Mouse (Mus musculus) hindbrain, embryonic 11.5 days (tissue): Measurements from ENCODE around the gene Igtp. TPM values are rescaled to one million over a fixed set of nuclear protein-coding genes. Genes with fewer than 3 reads are reported as not detected.
"Not testable (repeated sequence)": the region's sequence is repeated elsewhere in the genome, so short reads cannot be mapped to it uniquely, and the experiment has no call there.

Experiments
- ATAC-seq: fragments of 200-750 bp; cut with Nextera tagmentation; 2 replicates; pipeline ENCODE4 v1.8.0; 2017; ENCODE audit warnings: mild to moderate bottlenecking, moderate TSS enrichment, moderate library complexity; ENCODE audit not compliant: low FRiP score
- DNase-seq: peaks from one replicate; pipeline ENCODE4 v3.0.0-alpha.2; 2015; ENCODE audit warnings: low spot score
- H3K27ac ChIP-seq: fragments of 300-500 bp; sonication (generic); 2 replicates; pipeline ENCODE4 v1.5.1; 2014; ENCODE audit warnings: mild to moderate bottlenecking, low read depth, low read length
- H3K27me3 ChIP-seq: fragments of 300-500 bp; sonication (generic); 2 replicates; pipeline ENCODE4 v1.6.1; 2014; ENCODE audit warnings: mild to moderate bottlenecking, low read length, moderate library complexity, mixed read lengths; ENCODE audit not compliant: control insufficient read depth, insufficient read depth
- H3K36me3 ChIP-seq: fragments of 300-500 bp; sonication (generic); 2 replicates; pipeline ENCODE4 v1.6.1; 2014; ENCODE audit warnings: mild to moderate bottlenecking, low read length, moderate library complexity, mixed read lengths; ENCODE audit not compliant: control insufficient read depth, insufficient read depth
- H3K4me1 ChIP-seq: fragments of 300-500 bp; sonication (generic); replicated peaks from 2 replicates; pipeline ENCODE4 v1.6.1; 2014; ENCODE audit warnings: low read length, mixed read lengths; ENCODE audit not compliant: control insufficient read depth, insufficient read depth
- H3K4me2 ChIP-seq: fragments of 300-500 bp; sonication (generic); replicated peaks from 2 replicates; pipeline ENCODE4 v1.6.1; 2014; ENCODE audit warnings: mild to moderate bottlenecking, low read depth, low read length
- H3K4me3 ChIP-seq: fragments of 300-500 bp; sonication (generic); 2 replicates; pipeline ENCODE4 v1.5.1; 2014; ENCODE audit warnings: low read depth, low read length
- H3K9ac ChIP-seq: fragments of 300-500 bp; sonication (generic); 2 replicates; pipeline ENCODE4 v1.6.1; 2014; ENCODE audit warnings: low read depth, low read length
- H3K9me3 ChIP-seq: fragments of 300-500 bp; sonication (generic); 2 replicates; pipeline ENCODE4 v1.6.1; 2016; ENCODE audit warnings: low read length; ENCODE audit not compliant: control insufficient read depth
- WGBS: fragments of 180-500 bp; shearing (Covaris S2); extraction: QIAGEN DNeasy Blood & Tissue Kit; methylation state at CpG from one replicate; pipeline ENCODE4 v1.1.7; 2014; 5-methylcytosine and 5-hydroxymethylcytosine counted together
- polyA plus RNA-seq: library from polyadenylated mRNA; unstranded; fragments of >200 nt; fragmentation: Nextera tagmentation; extraction: Ambion mirVana; gene quantifications from 2 replicates; pipeline ENCODE4 v1.2.1, GENCODE M21; 2014

Gene Igtp
- polyA plus RNA-seq, 1 experiment from 2014 or later = 2.5 TPM

DNA sequence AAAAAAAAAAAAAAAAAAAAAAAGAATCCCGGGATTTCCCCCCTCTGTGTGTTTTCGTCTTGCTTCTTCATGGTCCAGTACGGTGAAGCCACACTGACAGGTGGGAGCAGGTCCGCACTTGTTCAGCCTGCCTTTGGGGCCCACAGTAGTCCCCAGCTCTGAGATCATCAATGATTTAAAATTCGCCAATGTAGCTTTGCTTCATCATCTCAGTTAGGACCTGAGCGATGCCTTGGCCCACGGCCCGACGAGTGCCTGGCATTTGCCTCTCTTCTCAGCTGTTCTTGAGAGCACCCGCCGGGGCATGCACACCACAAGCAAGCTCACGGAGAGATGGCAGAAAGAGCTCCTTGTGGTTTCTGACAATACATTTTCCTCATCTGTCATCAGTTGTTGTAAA is 1.7 kb downstream of the Igtp start:
- Histone ChIP-seq H3K9ac (no peak overlapping the region), H3K27ac (no peak overlapping the region), H3K36me3 (no peaks in the 10 kb centered on the region), H3K4me2 (no peak overlapping the region), H3K4me1 (no peaks in the 10 kb centered on the region), H3K27me3 (no peaks in the 10 kb centered on the region), H3K9me3 (no peaks in the 10 kb centered on the region), H3K4me3 (no peak overlapping the region)
- no peak for DNase-seq
- 88% methylated on average over 12 of the region's 12 CpGs for WGBS
- ATAC-seq = no peak

DNA sequence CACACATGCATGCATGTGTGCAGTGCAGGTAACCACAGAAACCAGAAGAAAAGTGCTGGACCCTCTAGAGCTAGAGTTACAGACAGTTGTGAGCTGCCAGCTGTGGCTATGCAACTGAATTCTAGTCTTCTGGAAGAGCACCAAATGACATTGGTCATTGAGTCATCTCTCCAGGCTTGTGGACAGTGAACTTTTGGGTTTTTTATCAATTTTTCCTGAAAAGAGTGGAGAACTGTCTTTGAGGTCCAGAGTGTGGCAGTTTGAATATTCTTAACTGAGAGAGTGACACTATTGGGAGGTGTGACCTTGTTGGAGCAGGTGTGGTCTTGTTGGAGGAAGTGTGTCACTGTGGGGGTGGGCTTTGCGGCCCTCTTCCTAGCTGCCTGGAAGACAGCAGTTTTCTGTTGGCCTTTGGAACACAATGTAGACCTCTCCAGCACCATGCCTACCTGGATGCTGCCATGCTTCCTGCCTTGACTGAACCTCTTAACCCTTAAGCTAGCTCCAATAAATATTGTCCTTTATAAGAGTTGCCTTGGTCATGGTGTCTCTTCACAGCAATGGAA is 11.0 kb downstream of the Igtp start:
- Histone ChIP-seq H3K27ac (no peak overlapping the region), H3K27me3 (no peaks in the 10 kb centered on the region), H3K36me3 (no peaks in the 10 kb centered on the region), H3K4me3 (no peak overlapping the region), H3K9me3 (no peaks in the 10 kb centered on the region), H3K4me1 (no peaks in the 10 kb centered on the region), H3K9ac (no peak overlapping the region), H3K4me2 (no peak overlapping the region)
- 78% methylated on average over 1 of the region's 1 CpGs for WGBS
- no peak for ATAC-seq
- no peak for DNase-seq

DNA sequence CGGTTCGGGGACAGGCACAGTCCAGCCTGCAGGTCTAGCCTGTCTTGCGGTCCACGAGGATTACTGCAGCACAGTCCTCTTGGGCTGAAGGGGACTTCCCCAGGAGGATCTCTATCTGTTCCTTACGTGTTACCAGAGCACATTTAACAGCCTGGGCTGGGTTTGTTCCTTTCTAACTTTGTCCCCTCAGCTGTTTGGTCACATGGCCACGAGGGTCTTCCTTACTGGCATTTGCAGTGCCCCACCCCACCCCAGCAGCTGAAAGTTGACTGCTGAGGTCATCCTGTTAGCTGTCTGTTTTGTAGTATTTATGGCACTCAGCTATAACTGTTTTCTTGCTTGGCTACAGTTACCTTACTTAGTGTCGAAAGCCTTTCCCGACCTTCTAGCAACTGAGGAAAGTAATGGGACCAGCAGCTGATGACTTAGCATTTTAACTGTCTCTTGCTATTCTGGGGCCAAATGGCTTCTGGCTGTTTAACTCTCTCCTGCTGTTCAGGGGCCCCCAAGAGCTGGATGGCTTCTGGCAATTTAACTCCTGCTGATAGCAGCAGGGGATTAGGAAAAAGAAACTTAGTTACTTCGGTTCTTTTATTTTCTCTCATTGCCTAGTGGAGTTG is 11.8 kb downstream of the Igtp start:
- ATAC-seq = no peak
- no peak overlapping the region for H3K4me3 ChIP-seq
- 28% methylated on average over 9 of the region's 9 CpGs for WGBS
- H3K36me3 ChIP-seq = no peaks in the 10 kb centered on the region
- no peak overlapping the region for H3K4me2 ChIP-seq
- DNase-seq = no peak
- H3K27ac ChIP-seq = no peak overlapping the region
- H3K27me3 ChIP-seq = no peaks in the 10 kb centered on the region
- no peaks in the 10 kb centered on the region for H3K4me1 ChIP-seq
- no peaks in the 10 kb centered on the region for H3K9me3 ChIP-seq
- H3K9ac ChIP-seq = no peak overlapping the region

DNA sequence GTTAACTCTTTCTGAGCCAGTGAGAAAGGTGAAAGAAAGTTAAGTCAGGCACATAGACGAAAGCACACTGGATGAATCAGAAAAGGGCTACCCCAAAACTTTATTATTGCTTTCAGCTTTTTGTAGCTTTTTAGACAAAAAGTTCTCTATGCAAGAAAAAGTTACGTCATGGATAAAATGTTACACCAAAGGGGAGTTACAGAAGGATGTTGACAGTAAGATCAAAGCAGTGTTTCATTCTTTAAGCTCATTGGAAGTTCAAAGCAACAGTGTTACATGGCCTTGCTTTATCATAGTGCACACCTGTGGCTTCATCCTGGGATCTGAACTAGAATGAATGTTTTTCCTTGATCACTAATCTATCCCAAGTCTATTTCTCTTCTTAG is 12.3 kb downstream of the Igtp start:
- Histone ChIP-seq H3K4me2 (no peak overlapping the region), H3K27me3 (no peaks in the 10 kb centered on the region), H3K36me3 (no peaks in the 10 kb centered on the region), H3K27ac (no peak overlapping the region), H3K9me3 (no peaks in the 10 kb centered on the region), H3K4me3 (no peak overlapping the region), H3K9ac (no peak overlapping the region), H3K4me1 (no peaks in the 10 kb centered on the region)
- no peak for DNase-seq
- WGBS = 17% methylated on average over 2 of the region's 2 CpGs
- no peak for ATAC-seq

DNA sequence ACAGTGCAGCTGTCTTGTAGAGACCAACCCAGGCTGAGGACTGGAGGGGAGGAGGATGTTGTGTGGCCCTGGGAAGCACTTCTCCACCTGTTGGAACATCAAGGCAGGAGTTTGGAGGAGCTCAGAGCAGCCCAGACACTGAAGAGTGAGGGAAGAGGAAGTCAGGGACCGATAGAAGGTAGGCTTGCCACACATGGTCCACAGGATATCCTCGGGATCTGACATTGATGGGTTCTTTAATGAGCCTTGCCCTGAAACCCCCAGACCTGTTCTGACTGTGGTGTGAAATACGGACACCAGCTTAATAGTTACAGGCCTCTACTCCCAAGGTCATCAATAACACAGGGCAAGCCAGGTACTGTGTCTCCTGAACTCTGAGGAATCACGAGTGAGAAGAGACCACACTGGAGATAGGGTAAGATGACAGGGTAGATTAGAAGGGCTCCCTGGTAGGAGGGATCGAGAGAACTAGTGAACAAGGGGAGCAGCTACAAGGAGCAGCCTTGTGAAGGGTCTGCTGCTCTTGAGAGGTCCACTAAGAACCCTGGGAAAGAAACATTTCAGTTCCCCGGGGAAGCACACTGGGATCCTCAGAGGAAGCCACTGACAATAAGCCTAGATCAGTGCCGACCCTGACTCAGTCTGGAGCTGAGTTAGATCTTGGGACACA is 14.5 kb downstream of the Igtp start:
- WGBS = 84% methylated on average over 7 of the region's 7 CpGs
- Histone ChIP-seq H3K4me2 (no peak overlapping the region), H3K9ac (no peak overlapping the region), H3K4me3 (no peak overlapping the region), H3K36me3 (no peaks in the 10 kb centered on the region), H3K27me3 (no peaks in the 10 kb centered on the region), H3K9me3 (no peaks in the 10 kb centered on the region), H3K4me1 (no peaks in the 10 kb centered on the region), H3K27ac (no peak overlapping the region)
- ATAC-seq (no peak), DNase-seq (no peak)

DNA sequence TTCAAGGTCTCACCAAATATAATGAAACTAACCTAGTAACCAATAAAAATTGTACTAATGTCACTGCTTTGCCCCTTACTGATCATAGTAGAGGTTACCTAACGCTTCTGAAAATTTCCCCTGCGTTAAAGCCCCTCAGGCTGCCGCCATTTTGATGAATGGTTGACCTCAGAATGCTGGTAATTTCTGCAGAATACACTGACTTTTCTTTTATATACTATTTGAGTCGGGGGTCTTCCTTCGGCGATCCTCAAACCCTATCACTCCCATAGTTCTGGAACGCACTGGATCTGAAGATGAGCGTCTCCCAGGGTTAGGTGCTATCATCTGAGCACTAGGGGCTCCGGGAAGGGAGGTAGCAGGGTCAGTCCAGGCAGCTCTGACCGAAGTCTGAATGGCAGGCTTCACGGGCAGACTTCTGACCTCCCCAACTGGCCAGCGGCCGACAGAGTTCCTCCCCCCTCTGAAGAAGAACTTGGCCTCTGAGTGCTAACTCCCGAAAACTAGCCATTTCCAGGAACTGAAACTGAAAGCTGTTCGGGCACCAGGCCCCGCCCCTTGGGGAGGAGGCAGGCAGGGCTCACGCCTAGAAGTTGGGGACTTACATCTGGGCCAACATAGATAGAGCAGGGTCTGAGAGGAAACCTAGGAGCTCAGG is 15.2 kb downstream of the Igtp start:
- Histone ChIP-seq H3K4me2 (peak overlapping the region; percentile 26), H3K4me3 (no peak overlapping the region), H3K4me1 (no peaks in the 10 kb centered on the region), H3K27ac (no peak overlapping the region), H3K36me3 (no peaks in the 10 kb centered on the region), H3K27me3 (no peaks in the 10 kb centered on the region), H3K9ac (no peak overlapping the region), H3K9me3 (no peaks in the 10 kb centered on the region)
- WGBS = 43% methylated on average over 17 of the region's 17 CpGs
- DNase-seq (peak; percentile 43), ATAC-seq (no peak)

DNA sequence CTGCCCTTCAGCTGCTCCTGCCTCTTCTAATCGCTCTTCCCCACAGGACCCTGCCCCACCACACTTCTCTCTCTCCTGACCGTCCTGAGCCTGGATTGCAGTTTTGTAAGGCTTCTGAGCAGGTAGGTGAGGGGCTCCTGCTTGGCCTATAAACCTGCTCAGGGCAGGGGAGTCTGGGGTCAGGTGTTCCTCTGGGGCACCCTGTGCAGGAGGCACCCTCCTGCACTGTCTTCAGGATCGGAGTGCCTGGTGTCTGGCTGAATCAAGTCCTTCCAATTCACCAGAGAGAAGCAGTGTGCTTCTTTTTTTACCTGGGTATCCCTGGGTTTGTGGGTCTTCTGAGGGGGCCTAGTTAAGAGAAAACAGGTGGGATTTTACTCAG is 15.7 kb downstream of the Igtp start:
- not testable (repeated sequence) for H3K27me3 ChIP-seq, H3K9ac ChIP-seq, H3K36me3 ChIP-seq, H3K4me1 ChIP-seq, ATAC-seq, DNase-seq, H3K4me3 ChIP-seq, H3K27ac ChIP-seq, H3K4me2 ChIP-seq, H3K9me3 ChIP-seq
- 44% methylated on average over 1 of the region's 3 CpGs for WGBS

DNA sequence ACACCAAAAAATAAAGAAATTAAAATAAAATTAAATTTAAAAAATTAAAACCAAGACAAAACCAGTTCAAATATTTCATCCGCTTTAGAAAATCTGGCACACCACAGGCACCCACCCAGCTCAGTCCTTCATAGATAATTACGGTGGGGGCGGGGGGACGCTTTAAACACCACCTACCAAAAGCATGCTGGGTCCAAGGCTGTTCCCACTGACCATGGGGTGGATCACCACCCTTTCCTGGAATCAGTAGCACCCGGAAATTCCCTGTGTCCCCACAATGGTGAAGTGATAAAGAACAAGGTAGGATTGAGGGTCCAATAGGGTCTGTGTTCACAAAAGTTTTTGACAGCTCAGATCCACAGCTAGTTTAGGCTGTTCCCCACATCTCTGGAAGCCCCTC is 16.5 kb downstream of the Igtp start:
- 88% methylated on average over 5 of the region's 5 CpGs for WGBS
- Histone ChIP-seq H3K27ac (no peak overlapping the region), H3K4me2 (no peak overlapping the region), H3K27me3 (no peaks in the 10 kb centered on the region), H3K36me3 (no peaks in the 10 kb centered on the region), H3K4me1 (no peaks in the 10 kb centered on the region), H3K4me3 (no peak overlapping the region), H3K9me3 (no peaks in the 10 kb centered on the region), H3K9ac (no peak overlapping the region)
- ATAC-seq (no peak), DNase-seq (no peak)

DNA sequence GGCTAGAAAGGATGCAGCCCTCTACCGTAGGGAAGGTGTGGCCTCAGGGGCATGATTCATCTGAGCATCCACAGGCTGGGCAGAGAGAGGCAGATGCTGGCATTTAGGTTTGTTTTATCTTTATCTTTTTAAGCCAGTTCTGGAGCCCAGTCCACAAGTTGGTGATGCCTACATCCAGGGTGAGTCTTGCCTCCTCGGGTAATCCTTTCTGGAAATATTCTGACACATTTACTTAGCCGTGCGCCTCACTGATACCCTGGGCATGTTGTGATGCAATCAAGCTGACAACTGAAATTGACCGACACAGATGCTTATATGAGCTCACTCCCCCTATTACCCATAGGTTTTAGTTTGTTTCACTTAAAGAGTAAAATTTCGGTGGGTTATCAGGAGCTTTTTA is 17.5 kb downstream of the Igtp start:
- DNase-seq (no peak), ATAC-seq (no peak)
- 93% methylated on average over 6 of the region's 6 CpGs for WGBS

More for the DNA sequence above, 17.5 kb downstream of the Igtp start:
- Histone ChIP-seq H3K4me3 (no peak overlapping the region), H3K9ac (no peak overlapping the region), H3K4me2 (no peak overlapping the region), H3K27me3 (no peaks in the 10 kb centered on the region), H3K36me3 (no peaks in the 10 kb centered on the region), H3K27ac (no peak overlapping the region), H3K4me1 (no peaks in the 10 kb centered on the region), H3K9me3 (no peaks in the 10 kb centered on the region)
